Mouse (Mus musculus): ENCODE measurements around the gene Hsd17b11.
A peak's percentile ranks its signal among the peaks of the same experiment; 100 is the strongest.

DNA sequence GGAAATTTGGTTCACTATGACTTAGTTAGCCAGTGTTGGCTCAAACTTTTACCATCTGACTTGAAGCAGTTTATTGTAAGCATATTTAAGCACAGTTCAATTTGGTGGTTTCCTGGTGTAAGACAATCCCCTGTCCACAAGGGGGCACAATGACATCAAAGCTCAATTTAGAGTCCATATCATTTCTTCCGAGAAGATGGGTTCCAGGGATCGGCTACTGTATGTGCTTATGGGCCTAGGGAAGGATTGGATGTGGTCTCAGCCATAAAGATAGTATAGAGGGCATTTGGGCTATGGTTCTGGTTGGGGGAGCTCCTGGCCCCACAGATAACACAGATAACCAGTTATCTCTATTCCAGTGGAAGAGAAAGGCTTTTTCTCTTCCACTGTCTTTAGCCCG, 26.5 kb downstream of the Hsd17b11 start:
- peak; percentile 79 for TF ChIP-seq CTCF (IDR thresholded peaks at IDR 0.05; ENCODE audit: low read depth)
- TF ChIP-seq EP300 (optimal IDR thresholded peaks at IDR 0.05) = no peak

All from stomach, postnatal 0 days (tissue).